Mouse (Mus musculus) 416B (cell line): ENCODE data around the gene Gpr107.

Source experiments
- DNase-seq: peaks from one replicate; pipeline ENCODE4 v3.0.0; 2011; ENCODE audit warnings: low read depth

Gpr107 gene

DNA sequence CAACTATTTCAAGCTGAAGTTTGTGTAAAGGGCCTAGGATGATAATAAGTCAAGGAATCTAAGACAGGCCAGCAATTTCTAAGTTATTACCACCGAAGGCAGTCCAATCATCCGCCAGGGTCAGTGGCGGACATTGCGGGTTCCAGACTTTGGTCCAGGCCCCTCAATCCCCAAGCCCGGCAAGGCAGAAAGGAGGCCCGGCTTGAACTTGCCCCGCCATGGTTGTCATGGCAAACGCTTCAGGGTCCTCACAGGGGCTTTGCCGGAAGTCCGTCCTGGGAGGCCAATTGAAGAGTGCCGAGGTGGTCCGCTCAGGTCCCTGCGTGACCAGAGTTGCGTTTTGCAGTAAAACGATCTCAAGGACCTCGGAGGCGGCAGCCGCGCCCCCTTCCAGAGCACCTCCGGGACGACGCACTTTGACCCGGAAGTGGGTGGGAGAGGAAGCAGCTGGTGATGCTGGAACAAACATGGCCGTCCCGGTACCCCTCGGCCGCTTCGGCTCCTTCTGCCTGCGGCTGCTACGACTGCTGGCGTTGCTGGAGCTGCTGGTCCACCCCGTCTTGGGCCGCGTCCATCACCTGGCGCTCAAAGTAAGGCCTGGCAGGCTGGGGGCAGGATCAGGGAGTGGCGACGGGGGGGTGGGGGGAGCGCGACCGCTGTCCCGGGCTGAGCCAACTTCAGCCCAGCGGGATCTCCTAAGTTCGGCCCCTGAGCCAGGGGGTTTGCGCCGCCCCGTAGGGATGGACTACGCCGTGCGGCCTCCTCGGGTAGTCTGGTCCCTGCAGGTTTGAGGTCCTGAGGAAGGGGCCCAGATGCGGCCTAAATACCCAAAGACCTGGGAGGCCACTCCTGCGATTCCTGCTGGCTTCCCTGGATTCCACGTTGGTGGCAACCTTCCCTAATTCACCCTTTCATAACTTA lies at the start of gene Gpr107:
Gene Gpr107 (plus strand): TSS at position 425 of the 921 bp plus-strand sequence.
- DNase-seq: peak; percentile 85

DNA sequence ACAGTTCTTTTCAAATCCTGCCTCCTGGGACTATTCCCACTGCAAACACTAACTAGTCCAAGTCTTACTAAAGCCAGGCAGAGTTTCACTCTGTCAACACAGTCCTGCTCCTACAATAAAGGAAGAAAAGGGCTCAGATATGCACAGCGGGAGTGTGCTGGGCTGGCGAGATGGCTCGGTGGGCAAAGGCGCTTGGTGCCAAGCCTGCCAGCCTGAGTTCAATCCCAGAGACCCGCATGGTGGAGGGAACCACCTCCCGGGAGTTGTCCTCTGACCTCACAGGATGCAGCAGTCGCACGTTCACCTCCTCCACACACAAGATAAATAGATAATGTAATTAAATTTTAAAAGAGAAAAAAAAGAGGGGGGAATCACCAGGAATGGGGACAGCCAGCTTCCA lies 48.8 kb upstream of the Gpr107 start:
- no peak for DNase-seq

DNA sequence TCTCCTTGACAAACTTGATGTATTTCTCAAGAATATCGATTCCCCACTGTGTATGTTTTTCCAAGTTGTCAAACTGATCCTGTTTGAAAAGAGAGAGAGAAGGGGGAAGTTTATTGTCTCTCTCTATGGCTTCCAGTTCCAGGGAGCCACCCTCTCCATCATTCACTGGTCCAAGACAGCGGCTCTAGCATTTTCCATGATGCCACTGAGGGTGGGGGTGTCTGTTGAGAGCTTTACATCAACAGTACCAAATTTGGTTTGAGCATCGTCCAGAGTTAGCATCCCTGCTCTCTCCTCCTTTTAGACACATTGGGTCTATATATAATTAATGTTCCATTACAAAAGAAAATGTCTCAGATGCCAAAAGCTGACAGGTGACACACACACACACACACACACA lies 46.8 kb upstream of the Gpr107 start:
- DNase-seq: no peak

DNA sequence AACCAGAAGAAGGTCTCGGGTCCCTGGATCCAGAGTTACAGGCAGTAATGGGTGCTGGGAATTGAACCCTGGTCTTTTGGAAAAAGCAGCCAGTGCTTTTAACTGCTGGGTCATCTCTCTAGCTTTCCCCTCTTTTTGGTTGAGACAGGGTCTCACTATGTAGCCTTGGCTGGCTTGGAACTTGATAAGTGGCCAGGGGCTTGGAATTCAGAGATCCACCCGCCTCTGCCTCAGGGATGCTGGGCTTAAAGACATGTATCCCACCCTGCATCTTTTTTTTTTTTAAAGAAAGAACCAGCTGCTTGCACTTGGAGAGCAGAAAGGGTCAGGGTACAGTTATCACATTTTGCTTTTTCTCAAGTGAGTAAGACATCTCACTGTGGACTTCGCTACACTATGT lies 46.1 kb upstream of the Gpr107 start:
- no peak for DNase-seq

DNA sequence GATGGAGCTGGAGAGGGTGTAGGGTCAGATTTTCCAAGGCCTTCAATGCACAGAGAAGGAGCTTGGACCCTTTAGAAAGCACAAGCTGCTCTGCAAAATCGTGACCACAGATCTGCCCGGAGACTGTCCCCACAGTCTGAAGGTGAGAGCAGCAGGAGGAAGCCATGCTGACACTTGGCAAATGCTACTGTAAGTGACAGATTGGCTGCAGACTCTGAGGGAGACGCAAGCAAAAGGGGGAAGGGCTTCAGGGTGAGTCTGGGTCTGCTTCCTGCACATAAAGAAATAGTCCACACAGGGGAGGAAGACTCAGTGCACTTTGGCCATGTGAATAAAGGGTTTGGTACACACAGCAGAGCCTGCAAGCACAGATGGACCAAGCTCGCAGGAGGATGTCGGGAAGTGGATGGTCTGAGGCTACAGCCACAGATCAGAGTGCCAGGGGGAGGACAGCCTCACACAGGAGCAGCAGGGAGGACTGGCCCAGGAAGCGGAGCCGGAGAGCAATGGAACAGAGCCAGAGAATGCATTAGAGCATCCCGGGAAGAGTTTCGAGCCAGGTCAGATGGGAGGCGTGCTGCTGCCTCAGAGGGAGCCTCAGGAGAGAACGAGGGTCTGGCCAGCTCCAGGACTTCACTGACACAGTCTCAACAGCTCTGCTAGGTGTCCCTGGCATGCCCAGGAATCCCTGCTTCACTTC lies 45.3 kb upstream of the Gpr107 start:
- no peak for DNase-seq

DNA sequence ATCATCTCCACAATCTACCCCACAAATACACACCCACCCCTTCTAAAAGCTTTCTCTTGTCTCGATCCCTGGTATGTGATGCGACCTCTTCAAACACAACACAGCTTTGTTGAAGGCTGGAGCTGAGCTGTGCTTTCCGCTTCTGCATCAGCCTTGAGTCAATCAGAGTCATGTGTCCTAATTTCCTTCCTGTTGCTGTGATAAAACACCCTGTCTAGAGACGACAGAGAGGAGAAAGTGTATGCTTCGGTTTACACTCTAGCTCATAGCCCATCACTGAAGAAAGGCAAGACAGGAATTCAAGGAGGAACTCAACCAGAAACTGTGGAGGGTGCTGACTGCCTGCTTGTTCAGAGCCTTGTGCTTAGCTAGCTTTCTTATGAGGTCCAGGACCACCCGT lies 43.9 kb upstream of the Gpr107 start:
- DNase-seq: peak; percentile 82

DNA sequence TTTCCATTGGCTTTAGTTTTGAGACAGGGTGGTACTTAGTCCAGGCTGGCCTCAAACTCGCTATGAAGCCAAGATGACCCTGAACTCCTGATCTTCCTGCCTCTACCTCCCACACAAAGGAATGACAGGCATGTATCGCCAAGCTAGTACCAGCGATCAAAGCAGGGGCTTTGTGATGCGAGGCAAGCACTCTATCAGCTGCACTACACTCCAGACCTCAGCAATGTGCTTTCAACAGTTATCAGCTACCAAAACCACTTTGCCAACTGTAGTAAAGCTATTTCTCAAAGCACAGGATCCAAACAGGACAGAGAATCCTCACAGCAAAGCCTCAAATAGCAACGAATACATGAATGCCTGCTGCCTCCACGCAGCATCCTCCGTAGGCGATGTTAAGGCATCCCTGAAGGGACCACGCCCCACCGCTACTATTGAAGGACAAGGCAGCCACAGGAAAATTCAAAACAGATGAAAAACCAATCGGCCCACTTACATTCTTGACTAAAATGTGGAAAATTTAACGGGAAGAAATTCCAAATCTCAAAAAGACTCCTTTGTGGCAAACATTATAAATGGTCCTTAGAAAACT lies 42.1 kb upstream of the Gpr107 start:
- DNase-seq: no peak

GRCm38 (mm10) chr2:31111685-31112084 lies 40.4 kb upstream of the Gpr107 start:
- no peak for DNase-seq

DNA sequence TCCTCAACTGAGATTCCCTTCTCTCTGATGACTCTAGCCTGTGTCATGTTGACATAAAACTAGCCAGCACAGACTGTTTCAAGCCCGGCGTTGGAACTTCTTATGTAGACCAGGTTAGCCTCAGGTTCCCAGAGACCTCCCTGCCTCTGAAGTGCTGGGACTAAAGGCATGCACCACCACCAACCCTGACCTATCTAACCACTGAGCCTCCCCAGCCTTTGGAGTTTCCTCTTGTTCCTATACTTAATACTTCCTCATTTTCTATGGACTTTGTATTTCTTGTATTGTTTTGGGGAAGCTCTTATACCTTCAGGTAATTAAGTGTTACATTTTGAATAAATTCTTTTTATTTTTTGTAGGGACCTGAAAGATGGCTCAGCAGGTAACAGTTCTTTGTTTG lies 37.9 kb upstream of the Gpr107 start:
- DNase-seq: peak; percentile 41

DNA sequence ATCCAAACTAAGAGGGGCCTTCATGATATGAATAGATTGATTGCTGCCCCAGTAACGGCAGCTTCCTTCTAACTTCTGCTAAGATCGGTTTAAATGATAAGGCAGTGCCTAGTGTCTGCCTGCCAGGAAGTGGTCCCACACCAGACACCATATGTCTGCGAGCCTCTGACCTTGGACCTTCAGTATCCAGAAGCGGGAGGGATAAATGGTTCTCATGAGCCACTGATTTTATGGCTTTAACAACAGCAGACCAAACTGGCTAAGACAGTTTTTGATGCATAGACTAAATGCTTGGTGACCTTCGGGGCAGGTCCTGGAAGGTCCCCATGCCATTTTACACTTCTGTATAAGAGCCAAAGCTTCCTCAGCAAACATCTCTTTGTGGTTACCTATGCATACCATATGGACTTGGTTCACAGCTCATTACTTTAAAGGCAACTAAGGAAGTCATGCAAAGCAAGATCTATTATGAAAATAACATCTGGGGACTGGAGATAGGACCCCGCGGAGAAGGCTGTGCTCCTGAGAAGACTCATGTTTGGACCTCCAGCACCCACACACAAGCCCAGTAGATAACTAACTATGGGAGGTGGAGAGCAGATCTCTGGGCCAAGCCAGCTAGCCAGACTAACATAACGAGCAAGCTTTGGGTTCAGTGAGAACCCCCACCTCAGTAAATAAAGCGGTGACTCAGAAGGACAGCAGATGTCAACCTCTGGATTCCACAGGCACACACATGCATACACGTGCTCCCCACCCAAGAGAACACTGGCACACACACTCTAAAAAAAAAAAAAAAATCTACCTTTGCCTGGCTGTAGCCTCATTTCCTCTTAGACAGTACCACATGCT lies 36.8 kb upstream of the Gpr107 start:
- DNase-seq: peak; percentile 94

DNA sequence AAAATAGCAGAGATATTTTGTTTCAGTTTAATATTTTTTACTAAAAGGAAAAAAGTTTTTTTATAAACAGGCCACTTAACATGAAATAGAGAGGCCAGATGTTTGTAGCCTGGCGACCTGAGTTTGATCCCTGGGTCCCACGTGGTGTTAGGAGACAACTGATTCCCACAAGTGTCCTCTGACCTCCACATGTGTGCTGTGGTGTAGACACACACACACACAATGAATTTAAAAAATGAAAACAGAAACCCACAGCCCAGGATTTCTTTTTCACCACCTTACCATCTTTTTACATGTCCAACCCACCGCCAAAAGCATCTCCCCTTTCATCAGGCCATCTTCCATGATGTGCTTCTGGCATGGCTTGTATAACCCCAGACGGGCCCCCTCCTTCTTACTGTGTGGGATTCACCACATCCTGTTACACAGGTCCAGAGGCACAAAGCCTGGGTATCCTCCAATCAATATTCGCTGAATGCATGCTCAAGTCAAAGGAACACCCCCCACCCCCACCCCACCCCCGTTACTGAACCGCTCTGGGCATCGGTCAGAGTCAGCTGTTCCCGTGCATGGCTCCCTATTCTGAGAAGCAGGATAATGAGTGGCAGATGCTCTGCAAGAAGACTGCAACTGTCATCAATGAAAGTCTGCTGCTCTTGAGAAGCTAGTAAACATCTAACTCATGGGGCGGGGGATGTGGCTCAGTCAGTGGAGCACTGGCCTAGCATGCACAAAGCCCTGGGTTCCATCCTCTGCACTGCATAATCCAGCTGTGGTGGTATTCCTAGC lies 36.0 kb upstream of the Gpr107 start:
- DNase-seq: peak; percentile 93

DNA sequence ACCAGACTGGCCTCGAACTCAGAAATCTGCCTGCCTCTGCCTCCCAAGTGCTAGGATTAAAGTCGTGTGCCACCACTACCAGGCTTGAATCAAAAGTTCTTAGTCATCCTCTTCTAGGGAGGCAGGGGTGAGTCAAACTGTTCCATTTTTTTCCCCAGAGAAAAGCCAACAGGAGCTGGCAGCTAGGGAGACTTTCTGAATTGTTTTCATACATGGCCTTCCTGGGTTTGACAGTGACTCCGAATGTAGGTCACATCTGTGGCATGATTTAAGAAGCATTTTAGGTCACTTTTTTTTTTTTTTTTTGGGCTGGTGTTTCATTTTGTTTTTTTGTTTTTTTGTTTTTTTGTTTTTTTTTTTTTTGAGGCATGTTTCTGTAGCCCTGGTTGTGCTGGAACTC lies 33.9 kb upstream of the Gpr107 start:
- DNase-seq: no peak

- DNase-seq: peak; percentile 72
Observed at GRCm38 (mm10) chr2:31118639-31119380, 33.3 kb upstream of the Gpr107 start.

- DNase-seq: no peak
Observed at GRCm38 (mm10) chr2:31119795-31120194, 32.3 kb upstream of the Gpr107 start.

GRCm38 (mm10) chr2:31121131-31121693 lies 30.9 kb upstream of the Gpr107 start:
- DNase-seq: no peak

GRCm38 (mm10) chr2:31122806-31123205 lies 29.3 kb upstream of the Gpr107 start:
- DNase-seq: no peak

DNA sequence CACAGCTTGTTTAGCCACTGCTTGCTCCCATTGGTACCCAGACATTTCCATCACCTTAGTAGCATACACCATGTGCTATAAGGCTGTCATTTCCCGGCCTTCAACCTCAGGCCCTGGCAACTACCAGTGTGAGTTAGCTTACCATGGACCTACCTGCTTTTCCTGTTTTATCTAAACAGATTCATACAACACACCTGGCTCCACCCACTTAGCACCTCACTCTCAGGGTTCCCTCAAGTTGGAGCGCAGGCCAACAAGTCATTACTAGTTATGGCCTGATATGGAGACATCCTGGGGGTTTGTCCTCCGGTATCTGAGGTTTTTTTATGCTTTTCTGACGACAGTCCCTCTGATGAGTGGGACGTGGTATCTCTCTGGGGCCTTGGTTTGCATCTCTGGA lies 28.6 kb upstream of the Gpr107 start:
- DNase-seq: no peak

DNA sequence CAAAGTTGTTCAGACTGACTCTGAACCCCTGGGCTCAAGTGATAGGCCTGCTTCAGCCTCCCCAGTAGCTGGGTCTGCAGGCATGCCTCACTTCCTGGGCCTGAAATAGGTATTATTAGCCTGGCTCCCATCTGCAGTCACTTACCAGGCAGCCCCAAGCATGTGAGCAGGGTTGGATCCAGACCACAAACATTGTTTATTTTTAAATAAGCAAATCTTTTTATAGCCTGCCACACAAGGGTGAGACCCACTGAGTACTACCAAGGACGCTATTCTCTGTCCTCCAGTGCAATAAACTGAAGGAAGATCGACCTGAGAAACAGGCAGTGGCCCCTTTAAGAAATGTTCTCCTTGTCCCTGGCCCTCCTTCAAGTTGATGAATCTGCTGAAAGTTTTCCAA lies 27.4 kb upstream of the Gpr107 start:
- no peak for DNase-seq

DNA sequence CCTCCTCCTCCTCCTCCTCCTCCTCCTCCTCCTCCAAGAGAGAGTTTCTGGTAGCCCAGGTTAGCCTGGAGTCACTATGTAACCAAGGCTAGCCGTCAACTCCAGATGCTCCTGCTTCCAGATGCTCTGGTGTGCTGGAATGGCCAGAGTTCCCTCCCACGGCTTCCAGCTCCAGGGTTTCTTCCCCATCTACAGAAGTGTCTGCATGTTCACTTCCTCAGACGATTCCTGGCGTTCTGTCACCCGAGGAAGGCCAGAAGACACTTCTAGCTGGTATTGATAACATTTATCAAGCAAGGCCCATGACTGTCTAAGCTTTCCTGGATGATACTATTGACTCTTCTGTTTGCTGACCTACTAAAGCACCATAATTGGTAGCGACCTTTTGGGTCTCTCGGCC lies 27.0 kb upstream of the Gpr107 start:
- DNase-seq: no peak

DNA sequence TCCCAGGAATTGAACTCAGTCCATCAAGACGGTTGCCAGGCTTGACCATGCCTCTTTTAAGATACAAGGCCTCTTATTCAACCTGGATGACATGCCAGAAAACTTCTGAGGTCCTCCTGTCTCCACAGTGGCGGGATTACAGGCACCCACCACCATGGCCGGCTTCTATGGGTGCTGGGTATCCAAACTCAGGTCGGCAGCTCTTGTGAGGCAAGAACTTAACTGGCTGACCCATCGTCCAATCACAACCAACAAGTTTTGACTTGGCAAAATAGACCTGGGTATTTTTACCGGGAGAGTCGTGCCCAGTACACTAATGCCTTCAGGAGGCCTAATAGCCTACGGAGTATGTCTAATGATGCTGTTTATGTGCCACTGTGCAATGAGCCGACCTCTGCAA lies 26.1 kb upstream of the Gpr107 start:
- no peak for DNase-seq
